Mouse (Mus musculus) lung, embryonic 15.5 days (tissue): ENCODE data around the gene Ube2q1. TPM values are rescaled to one million over a fixed set of nuclear protein-coding genes. Genes with fewer than 3 reads are reported as not detected.

Experiments used
- ATAC-seq: fragments of 200-750 bp; cut with Nextera tagmentation; 2 replicates; pipeline ENCODE4 v1.8.0; 2017; ENCODE audit warnings: moderate number of reproducible peaks, borderline replicate concordance; ENCODE audit not compliant: low FRiP score, low TSS enrichment; ENCODE audit errors: extremely low read depth
- H3K27ac ChIP-seq: fragments of 300-500 bp; sonication (generic); 2 replicates; pipeline ENCODE4 v1.5.1; 2015; ENCODE audit warnings: moderate library complexity, mild to moderate bottlenecking, inconsistent platforms
- H3K27me3 ChIP-seq: fragments of 300-500 bp; sonication (generic); 2 replicates; pipeline ENCODE4 v1.6.1; 2015; ENCODE audit warnings: inconsistent platforms
- H3K36me3 ChIP-seq: fragments of 300-500 bp; sonication (generic); 2 replicates; pipeline ENCODE4 v1.6.1; 2015; ENCODE audit warnings: inconsistent platforms
- H3K4me1 ChIP-seq: fragments of 300-500 bp; sonication (generic); 2 replicates; pipeline ENCODE4 v1.6.1; 2015; ENCODE audit warnings: inconsistent platforms
- H3K4me2 ChIP-seq: fragments of 300-500 bp; sonication (generic); 2 replicates; pipeline ENCODE4 v1.6.1; 2015; ENCODE audit warnings: inconsistent platforms, mild to moderate bottlenecking, moderate library complexity
- H3K4me3 ChIP-seq: fragments of 300-500 bp; sonication (generic); 2 replicates; pipeline ENCODE4 v1.5.1; 2015; ENCODE audit warnings: mild to moderate bottlenecking, inconsistent platforms
- H3K9ac ChIP-seq: fragments of 300-500 bp; sonication (generic); 2 replicates; pipeline ENCODE4 v1.6.1; 2015; ENCODE audit warnings: inconsistent platforms
- H3K9me3 ChIP-seq: fragments of 300-500 bp; sonication (generic); 2 replicates; pipeline ENCODE4 v1.6.1; 2016; ENCODE audit warnings: inconsistent platforms
- WGBS: fragments of 180-500 bp; shearing (Covaris S2); methylation state at CpG from one replicate; pipeline ENCODE4 v1.1.7; 2015; 5-methylcytosine and 5-hydroxymethylcytosine counted together
- polyA plus RNA-seq: library from polyadenylated mRNA; unstranded; fragments of >200 nt; fragmentation: Nextera tagmentation; extraction: Ambion mirVana; gene quantifications from 2 replicates; pipeline ENCODE4 v1.2.1, GENCODE M21; 2015

Ube2q1 gene
- polyA plus RNA-seq, 1 experiment from 2014 or later: 12.0 TPM

GRCm38 (mm10) chr3:89826295-89826694 is 52.9 kb downstream of the Ube2q1 start:
- no peak for ATAC-seq

GRCm38 (mm10) chr3:89830815-89831591 is 57.6 kb downstream of the Ube2q1 start, which contains the start of gene She:
She (plus strand) TSS chr3:89831370.
- peak; percentile 69; the same call in 1 of the 2 replicates for ATAC-seq
- peak within 1 kb of the TSS; percentile 74 for H3K27ac ChIP-seq
- WGBS: 2% methylated on average over 78 of the region's 96 CpGs
- no peaks in the 10 kb centered on the region for H3K9me3 ChIP-seq
- no peaks in the 10 kb centered on the region for H3K36me3 ChIP-seq
- peak within 1 kb of the TSS; percentile 69 for H3K4me2 ChIP-seq
- peak within 1 kb of the TSS; percentile 56 for H3K4me3 ChIP-seq
- peaks cover 62% of the 10 kb centered on the region for H3K27me3 ChIP-seq
- H3K9ac ChIP-seq: peak within 1 kb of the TSS; percentile 65
- H3K4me1 ChIP-seq: peaks cover 7% of the 10 kb centered on the region

More at GRCm38 (mm10) chr3:89826295-89826694, 52.9 kb downstream of the Ube2q1 start:
- H3K36me3 ChIP-seq: no peaks in the 10 kb centered on the region
- peaks cover 4% of the 10 kb centered on the region for H3K4me1 ChIP-seq
- no peaks in the 10 kb centered on the region for H3K9me3 ChIP-seq
- 61% methylated on average over 3 of the region's 3 CpGs for WGBS
- peaks cover 35% of the 10 kb centered on the region for H3K27me3 ChIP-seq
- H3K27ac ChIP-seq: no peak overlapping the region
- H3K4me3 ChIP-seq: no peak overlapping the region
- H3K4me2 ChIP-seq: no peak overlapping the region
- H3K9ac ChIP-seq: no peak overlapping the region

Other genes starting within 250 kb of the Ube2q1 start
- gene Adar, start 58.6 kb upstream of the Ube2q1 start, polyA plus RNA-seq: 10.8 and 11.3 TPM in 2 replicates
- gene Chrnb2, start 9.0 kb upstream of the Ube2q1 start, polyA plus RNA-seq: 0.30 and 0.36 TPM in 2 replicates
- 9.9 and 10.1 TPM in 2 replicates for gene She, start 57.8 kb downstream of the Ube2q1 start, polyA plus RNA-seq
- gene Il6ra, start 139.6 kb downstream of the Ube2q1 start, polyA plus RNA-seq: 3.6 TPM in 2 replicates
- 14.7 and 14.8 TPM in 2 replicates for gene Atp8b2, start 189.9 kb downstream of the Ube2q1 start, polyA plus RNA-seq
- gene Hax1, start 225.2 kb downstream of the Ube2q1 start, polyA plus RNA-seq: 164 TPM in 2 replicates